In genomic region chr7:82204014-82204784, GRCm38 (mm10) we compare ENCODE assay signal across 9 mouse cellular contexts. TPM values are rescaled to one million over a fixed set of nuclear protein-coding genes. Genes with fewer than 3 reads are reported as not detected.
DNase-seq lines count a peak whose midpoint lies in the region; ATAC-seq lines count a peak whose summit lies in the region.
"Had no signal": no experiment of that assay in that cellular context is flagged by ENCODE, and none has a peak within 500 bp of the region (broad histone marks: within the 10 kb centered on the region; RNA-seq: fewer than 3 reads in every experiment).

No protein-coding gene starts in this region.

- no peaks in the 10 kb centered on the region for H3K27me3 ChIP-seq in lung, embryonic 16.5 days (ENCODE audit: control insufficient read depth, insufficient read depth, low read depth, low read length)
- H3K27me3 ChIP-seq in intestine, embryonic 15.5 days (replicated peaks), result no peaks in the 10 kb centered on the region
- H3K27me3 ChIP-seq: neural tube, embryonic 12.5 days had no signal

- no peak overlapping the region; the same call in 1 of the 2 replicates for H3K27ac ChIP-seq in lung, embryonic 16.5 days (ENCODE audit: low read length)
- no peak overlapping the region; the same call in 1 of the 2 replicates for H3K27ac ChIP-seq in intestine, embryonic 15.5 days
- H3K27ac ChIP-seq: neural tube, embryonic 12.5 days had no signal

- no peaks in the 10 kb centered on the region for H3K36me3 ChIP-seq in lung, embryonic 16.5 days (ENCODE audit: control insufficient read depth, insufficient read depth, low read length)
- H3K36me3 ChIP-seq in intestine, embryonic 15.5 days, result no peaks in the 10 kb centered on the region
- H3K36me3 ChIP-seq: neural tube, embryonic 12.5 days had no signal

- no peak for DNase-seq in lung, postnatal 25 days (ENCODE audit: low spot score)
- DNase-seq in embryo, embryonic 10.5 days (ENCODE audit: low spot score), result peak; percentile 75
- DNase-seq in thymus, postnatal 0 days (ENCODE audit: low spot score), result peak; percentile 88
- DNase-seq in urinary bladder, adult 18-20 months (ENCODE audit: low spot score in 2 of 2), result no peak
- no peak for DNase-seq in gastrocnemius, postnatal 36 days
- no peak for DNase-seq in layer of hippocampus, adult 9-10 months (ENCODE audit: low spot score)

- intact Hi-C loops in gastrocnemius, postnatal 36 days (cut with DNase I), result no loop called here

- peak; percentile 54 for ATAC-seq in lung, embryonic 16.5 days (ENCODE audit: low read depth)
- ATAC-seq in intestine, embryonic 15.5 days, result peak; percentile 72

- 22% methylated on average over 12 of the region's 12 CpGs for WGBS in lung, embryonic 16.5 days
- 30% methylated on average over 12 of the region's 12 CpGs for WGBS in intestine, embryonic 15.5 days

- H3K4me3 ChIP-seq in lung, embryonic 16.5 days (ENCODE audit: low read length), result no peak overlapping the region
- H3K4me3 ChIP-seq in intestine, embryonic 15.5 days (replicated peaks), result no peak overlapping the region
- H3K4me3 ChIP-seq: neural tube, embryonic 12.5 days had no signal

- peak overlapping the region; percentile 35 for H3K4me2 ChIP-seq in lung, embryonic 16.5 days (ENCODE audit: low read depth, low read length)
- H3K4me2 ChIP-seq in intestine, embryonic 15.5 days (replicated peaks), result peak overlapping the region; percentile 15; the same call in 1 of the 2 replicates
- H3K4me2 ChIP-seq: neural tube, embryonic 12.5 days had no signal

- no peaks in the 10 kb centered on the region for H3K9me3 ChIP-seq in lung, embryonic 16.5 days (ENCODE audit: control insufficient read depth, low read length)
- H3K9me3 ChIP-seq in intestine, embryonic 15.5 days, result no peaks in the 10 kb centered on the region
- H3K9me3 ChIP-seq: neural tube, embryonic 12.5 days had no signal

- H3K9ac ChIP-seq in lung, embryonic 16.5 days (ENCODE audit: low read length), result no peak overlapping the region
- H3K9ac ChIP-seq in intestine, embryonic 15.5 days, result no peak overlapping the region
- H3K9ac ChIP-seq: neural tube, embryonic 12.5 days had no signal

- H3K4me1 ChIP-seq in lung, embryonic 16.5 days (replicated peaks; ENCODE audit: control insufficient read depth, insufficient read depth, low read length), result peaks cover 13% of the 10 kb centered on the region; the same call in 1 of the 2 replicates
- H3K4me1 ChIP-seq in intestine, embryonic 15.5 days (replicated peaks), result peaks cover 15% of the 10 kb centered on the region

RNA-seq across cellular contexts. Expression of gene Sh3gl3, which starts 30.6 kb away (rescaled TPM):
- polyA plus RNA-seq in lung, embryonic 16.5 days (2015; fragmentation: Nextera tagmentation; extraction: Ambion mirVana), result 2.0 and 2.9 TPM in 2 replicates
- polyA plus RNA-seq in intestine, embryonic 15.5 days (2015; fragmentation: Nextera tagmentation; extraction: Ambion mirVana), result 12.0 and 14.3 TPM in 2 replicates
- polyA plus RNA-seq in thymus, postnatal 0 days (2015; fragmentation: Nextera tagmentation; extraction: Ambion mirVana), result 4.1 and 5.5 TPM in 2 replicates
- under 1 TPM; 0.54 to 0.71 TPM for total RNA-seq in gastrocnemius, postnatal 36 days (2021)

Comparison
In these comparisons a context has a peak if more than half of its experiments do, and no peak if none do; other contexts are left out.
1. DNase-seq: peak in embryo, embryonic 10.5 days (single experiment) and thymus, postnatal 0 days (single experiment); none in lung, postnatal 25 days (single experiment), urinary bladder, adult 18-20 months (0 of 2), gastrocnemius, postnatal 36 days (0 of 2) and layer of hippocampus, adult 9-10 months (single experiment).